Mouse (Mus musculus): Measurements from ENCODE around the gene Itga3. TPM values are rescaled to one million over a fixed set of nuclear protein-coding genes. Genes with fewer than 3 reads are reported as not detected.
A peak's percentile ranks its signal among the peaks of the same experiment; 100 is the strongest.

Itga3 gene
- total and polyA plus RNA-seq, 3 experiments = 5.8 to 53.0 (median 9.0) TPM

GRCm38 (mm10) chr11:95026090-95026542 lies 50.5 kb downstream of the Itga3 start:
- dilution Hi-C loops (cut with MboI; ENCODE audit: extremely low pct_ligation_motif_present, extremely low pct_unique_long_range_greater_than_20kb, low sequenced_read_pairs) (no loop called here), in situ Hi-C loops (cut with MboI; ENCODE audit: low pct_ligation_motif_present, low pct_unique_long_range_greater_than_20kb, low sequenced_read_pairs) (no loop called here)
- no peak for TF ChIP-seq NRF1 (IDR thresholded peaks at IDR 0.05; ENCODE audit: low read depth, low read length)
- no peak for TF ChIP-seq HCFC1 (IDR thresholded peaks at IDR 0.05; ENCODE audit: low read depth, low read length)
- TF ChIP-seq E2F4 (IDR thresholded peaks at IDR 0.05; ENCODE audit: insufficient replicate concordance, low read depth, low read length) = no peak
- TF ChIP-seq MAZ (IDR thresholded peaks at IDR 0.05; ENCODE audit: low read depth, low read length) = no peak
- no peak for TF ChIP-seq PAX5 (IDR thresholded peaks at IDR 0.05; ENCODE audit: low read length)
- peak; percentile 35; the same call in 1 of the 2 replicates for TF ChIP-seq EP300 (IDR thresholded peaks at IDR 0.05; ENCODE audit: low read length)
- no peak for TF ChIP-seq JUND (conservative IDR thresholded peaks at IDR 0.05; ENCODE audit: low read depth, low read length)
- TF ChIP-seq POLR2A (IDR thresholded peaks at IDR 0.05; ENCODE audit: low read depth, low read length) = no peak
- no peak for TF ChIP-seq NELFE (IDR thresholded peaks at IDR 0.05; ENCODE audit: low read depth, low read length)
- no peak for TF ChIP-seq MXI1 (IDR thresholded peaks at IDR 0.05; ENCODE audit: low read depth, low read length)
- no peak for TF ChIP-seq JUN (IDR thresholded peaks at IDR 0.05; ENCODE audit: insufficient read depth, low read depth, low read length)
- TF ChIP-seq MAX (IDR thresholded peaks at IDR 0.05; ENCODE audit: low read length) = 0 out of 2 replicates have a peak, but pooled peaks have one; percentile 12
- TF ChIP-seq ELF1 (IDR thresholded peaks at IDR 0.05; ENCODE audit: low read depth, low read length) = no peak
- TF ChIP-seq POLR2AphosphoS2 (IDR thresholded peaks at IDR 0.05; ENCODE audit: low read depth, low read length) = no peak
- TF ChIP-seq CTCF (conservative IDR thresholded peaks at IDR 0.05 in 1 of 2, IDR thresholded peaks at IDR 0.05 in 1 of 2; ENCODE audit: low read depth in 2 of 2, low read length in 2 of 2) = no peak
- no peak for TF ChIP-seq MAFK (IDR thresholded peaks at IDR 0.05; ENCODE audit: insufficient replicate concordance, low read length)
- no peak for TF ChIP-seq MYC (IDR thresholded peaks at IDR 0.05; ENCODE audit: low read depth, low read length)
- TF ChIP-seq RAD21 (IDR thresholded peaks at IDR 0.05; ENCODE audit: low read depth, low read length) = no peak
- TF ChIP-seq TBP (conservative IDR thresholded peaks at IDR 0.05; ENCODE audit: low read depth, low read length) = no peak
- no peak for TF ChIP-seq IRF4 (IDR thresholded peaks at IDR 0.05; ENCODE audit: low read depth, low read length)
- peak; percentile 46; the same call in 1 of the 2 replicates for TF ChIP-seq ZMIZ1 (IDR thresholded peaks at IDR 0.05; ENCODE audit: low read depth, low read length)
- no peak for TF ChIP-seq USF2 (conservative IDR thresholded peaks at IDR 0.05; ENCODE audit: low read depth, low read length)
- no peak for TF ChIP-seq UBTF (IDR thresholded peaks at IDR 0.05; ENCODE audit: low read depth, low read length)
- no peak for TF ChIP-seq SMC3 (IDR thresholded peaks at IDR 0.05; ENCODE audit: low read depth, low read length)
- TF ChIP-seq GABPA (IDR thresholded peaks at IDR 0.05; ENCODE audit: insufficient replicate concordance, low read depth, low read length) = no peak
- no peak for TF ChIP-seq USF1 (IDR thresholded peaks at IDR 0.05; ENCODE audit: low read depth, low read length)
- TF ChIP-seq ZNF384 (IDR thresholded peaks at IDR 0.05; ENCODE audit: low read depth, low read length) = no peak
- peak; percentile 86 for TF ChIP-seq BHLHE40 (IDR thresholded peaks at IDR 0.05; ENCODE audit: low read depth, low read length)
- no peak for TF ChIP-seq CHD1 (IDR thresholded peaks at IDR 0.05; ENCODE audit: low read depth, low read length)
- 0 out of 2 replicates have a peak, but pooled peaks have one; percentile 37 for TF ChIP-seq KAT2A (IDR thresholded peaks at IDR 0.05; ENCODE audit: insufficient replicate concordance, low read length)
- TF ChIP-seq CHD2 (IDR thresholded peaks at IDR 0.05; ENCODE audit: low read length) = no peak
- peak; percentile 71; the same call in 1 of the 2 replicates for TF ChIP-seq TCF12 (IDR thresholded peaks at IDR 0.05; ENCODE audit: low read depth, low read length)
- no peak for TF ChIP-seq RCOR1 (conservative IDR thresholded peaks at IDR 0.05; ENCODE audit: low read depth, low read length)
- TF ChIP-seq ZKSCAN1 (IDR thresholded peaks at IDR 0.05; ENCODE audit: borderline replicate concordance, low read depth, low read length) = no peak
- peak; percentile 82 for TF ChIP-seq ETS1 (conservative IDR thresholded peaks at IDR 0.05; ENCODE audit: low read depth, low read length)
- TF ChIP-seq ZC3H11A (IDR thresholded peaks at IDR 0.05; ENCODE audit: low read depth, low read length) = no peak
- TF ChIP-seq SIN3A (IDR thresholded peaks at IDR 0.05; ENCODE audit: low read length) = no peak
- peak; percentile 42 for TF ChIP-seq MEF2A (IDR thresholded peaks at IDR 0.05; ENCODE audit: borderline replicate concordance, low read depth, low read length)
- Histone ChIP-seq H3K79me2 (replicated peaks; ENCODE audit: control insufficient read depth, extremely low read depth, insufficient read depth, poor library complexity, severe bottlenecking) (no peaks in the 10 kb centered on the region), H3K36me3 (replicated peaks in 1 of 2; ENCODE audit: control insufficient read depth in 1 of 2, insufficient read depth in 1 of 2, low read length in 1 of 2) (no peaks in the 10 kb centered on the region), H3K9ac (ENCODE audit: insufficient read depth, low read depth) (no peak overlapping the region), H3K9me3 (replicated peaks; ENCODE audit: low read length) (peaks cover 12% of the 10 kb centered on the region), H3K4me3 (replicated peaks in 1 of 3; ENCODE audit: low read depth in 2 of 3, low read length in 2 of 3, poor library complexity in 1 of 3) (no peak overlapping the region), H3K4me1 (ENCODE audit: control insufficient read depth in 1 of 2, insufficient read depth in 2 of 2) (peaks cover 19 to 47% of the 10 kb centered on the region in 2 experiments), H3K27me3 (replicated peaks) (peaks cover 69% of the 10 kb centered on the region), H3K27ac (ENCODE audit: insufficient read depth, low read depth) (no peak overlapping the region), H3K4me2 (ENCODE audit: insufficient read depth, low read depth, poor library complexity, severe bottlenecking) (no peak overlapping the region)
- DNase-seq (ENCODE audit: extremely low read depth) = peak; percentile 43

Measured in CH12.LX (cell line).